Mouse (Mus musculus) B cell, adult 2 months (primary cell): ENCODE measurements around the gene Sdsl.
A peak's percentile ranks its signal among the peaks of the same experiment; 100 is the strongest.

Experiments
- DNase-seq, 2 experiments: peaks; one replicate each; pipeline ENCODE4 v3.0.0; 2022

Gene Sdsl

DNA sequence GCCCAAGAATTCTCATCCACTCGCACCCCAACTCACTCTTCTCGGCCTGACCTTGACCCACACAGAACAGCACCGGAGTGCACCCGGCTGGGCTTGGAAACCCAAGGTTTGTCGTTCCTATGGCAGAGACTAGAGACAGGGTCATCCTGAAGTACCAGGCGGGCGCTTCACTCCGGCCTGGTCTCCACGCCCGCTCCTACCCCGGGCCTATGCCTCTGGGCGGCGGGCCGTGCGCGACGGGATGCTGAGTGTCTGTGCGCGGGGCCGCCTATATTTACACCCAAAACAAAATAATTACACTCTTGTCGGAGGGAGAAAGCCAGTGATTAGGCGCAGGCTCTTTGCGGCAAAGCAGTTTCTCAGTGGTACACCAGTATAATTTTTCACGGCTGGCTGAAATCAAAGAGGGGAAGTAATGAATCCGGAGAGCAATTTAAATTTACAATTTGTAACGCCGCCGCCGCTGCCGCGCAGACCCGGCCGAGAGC is 45.1 kb downstream of the Sdsl start:
- no peak for DNase-seq

DNA sequence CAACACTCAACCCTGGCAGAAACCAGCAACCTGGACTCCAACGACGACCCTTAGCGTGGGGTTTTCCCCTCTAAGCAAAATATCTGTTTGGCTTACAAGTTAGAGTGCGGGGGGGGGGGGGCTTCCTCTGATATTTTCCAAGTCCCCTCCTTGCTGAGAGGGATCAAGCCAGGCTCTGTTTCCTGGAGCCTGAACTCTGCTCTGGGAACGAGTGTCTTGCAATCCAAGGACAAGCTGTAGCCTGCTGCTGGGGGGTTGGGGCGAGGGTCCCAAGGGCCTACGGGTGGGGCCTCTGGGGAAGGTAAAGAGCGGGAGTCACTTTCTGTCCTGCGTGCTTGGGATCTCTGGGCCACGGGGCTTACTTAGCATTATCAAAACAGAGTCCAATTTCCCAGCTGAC is 46.0 kb downstream of the Sdsl start:
- no peak for DNase-seq

DNA sequence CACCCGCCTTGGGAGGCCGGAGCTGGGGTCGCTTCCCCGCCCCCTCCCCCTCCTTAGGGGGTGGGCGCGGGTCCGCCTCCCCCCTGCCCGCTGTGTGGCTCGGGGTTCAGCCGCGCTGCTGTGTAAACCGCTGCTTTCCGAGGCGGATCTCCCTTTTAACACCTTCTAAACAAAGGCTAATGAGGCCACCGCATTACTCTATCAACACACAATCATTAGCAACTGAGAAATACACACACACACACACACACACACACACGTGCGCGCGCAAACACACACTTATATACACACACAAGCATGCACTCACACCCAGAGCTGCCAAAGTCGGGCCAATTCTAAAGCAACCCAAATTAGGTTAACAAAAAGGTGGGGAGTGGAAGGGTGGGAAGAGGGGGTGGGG is 46.9 kb downstream of the Sdsl start:
- DNase-seq = no peak

DNA sequence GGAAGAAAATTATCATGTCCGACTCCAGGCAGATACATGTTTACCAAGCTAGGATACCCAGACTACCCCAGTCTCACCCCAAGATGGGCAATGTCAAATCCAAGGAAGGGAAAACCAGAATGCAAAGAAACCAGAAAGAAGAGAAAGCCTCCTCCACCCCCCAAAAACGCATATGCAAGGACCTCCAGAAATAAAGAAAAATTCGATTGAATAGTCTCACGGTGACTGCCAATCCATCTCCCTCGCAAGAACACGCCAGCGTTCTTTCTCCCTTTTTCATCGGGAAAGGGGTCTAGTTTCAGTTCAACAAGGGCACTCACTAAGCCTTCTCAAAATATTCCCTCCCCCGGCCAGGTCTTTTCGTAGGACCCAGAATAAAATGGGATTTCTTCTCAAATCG is 48.0 kb downstream of the Sdsl start:
- DNase-seq = no peak

DNA sequence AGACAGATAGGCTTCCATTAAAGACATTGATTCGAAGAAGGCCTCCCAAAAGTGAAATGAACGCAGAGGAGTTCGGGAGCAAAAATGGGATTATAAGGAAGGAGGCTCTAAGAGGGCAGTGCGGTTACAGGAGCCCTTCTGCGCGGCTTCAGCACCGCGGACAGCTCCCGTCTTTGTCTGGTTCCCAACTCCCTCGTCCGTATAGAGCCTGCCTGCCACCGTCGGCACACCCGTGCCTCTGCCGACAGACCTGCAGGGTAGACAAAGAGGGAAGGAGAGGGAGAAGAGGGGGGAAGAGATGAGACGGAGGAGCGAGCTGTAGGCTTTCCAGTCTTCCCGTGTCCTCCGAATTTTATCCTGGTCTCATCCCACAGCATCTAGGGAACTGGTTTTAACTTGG is 48.6 kb downstream of the Sdsl start:
- peak; percentile 44 to 46 for DNase-seq

DNA sequence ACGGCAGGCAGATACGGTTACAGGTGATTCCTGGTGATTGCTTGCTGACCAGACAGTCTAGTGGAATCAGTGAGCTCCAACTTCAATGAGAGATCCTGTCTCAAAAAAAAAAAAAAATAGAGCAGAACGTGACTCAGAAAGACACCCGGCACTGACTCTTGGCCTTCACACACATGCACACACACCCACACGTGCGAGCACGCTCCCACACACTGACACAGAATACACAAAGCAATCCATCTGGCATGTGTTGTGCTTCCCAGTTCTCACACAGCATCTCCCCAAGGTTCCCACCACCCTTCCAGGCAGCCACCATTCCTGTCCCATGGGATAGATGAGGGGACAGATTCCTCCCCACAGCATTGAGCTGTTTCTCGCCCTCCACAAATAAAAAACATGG is 52.5 kb downstream of the Sdsl start:
- DNase-seq = no peak

DNA sequence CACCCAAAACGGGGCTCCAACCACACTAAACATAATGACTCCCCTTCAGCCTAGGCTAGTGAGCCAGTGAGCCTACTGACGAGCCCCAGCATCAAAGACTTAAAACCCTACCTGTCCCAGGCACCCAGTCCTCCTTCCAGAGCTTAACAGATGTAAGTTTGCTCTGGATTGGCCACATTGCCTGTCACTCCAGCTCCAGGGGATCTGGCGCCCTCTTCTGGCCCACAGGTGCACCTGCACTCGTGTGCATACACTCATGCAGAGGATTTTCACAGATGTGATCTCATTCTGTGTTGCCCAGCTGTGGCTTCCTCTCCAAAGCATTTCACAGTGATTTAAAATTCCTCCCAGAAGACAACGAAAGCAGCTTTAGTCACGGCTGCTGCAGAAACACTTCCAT is 59.2 kb downstream of the Sdsl start:
- no peak for DNase-seq

DNA sequence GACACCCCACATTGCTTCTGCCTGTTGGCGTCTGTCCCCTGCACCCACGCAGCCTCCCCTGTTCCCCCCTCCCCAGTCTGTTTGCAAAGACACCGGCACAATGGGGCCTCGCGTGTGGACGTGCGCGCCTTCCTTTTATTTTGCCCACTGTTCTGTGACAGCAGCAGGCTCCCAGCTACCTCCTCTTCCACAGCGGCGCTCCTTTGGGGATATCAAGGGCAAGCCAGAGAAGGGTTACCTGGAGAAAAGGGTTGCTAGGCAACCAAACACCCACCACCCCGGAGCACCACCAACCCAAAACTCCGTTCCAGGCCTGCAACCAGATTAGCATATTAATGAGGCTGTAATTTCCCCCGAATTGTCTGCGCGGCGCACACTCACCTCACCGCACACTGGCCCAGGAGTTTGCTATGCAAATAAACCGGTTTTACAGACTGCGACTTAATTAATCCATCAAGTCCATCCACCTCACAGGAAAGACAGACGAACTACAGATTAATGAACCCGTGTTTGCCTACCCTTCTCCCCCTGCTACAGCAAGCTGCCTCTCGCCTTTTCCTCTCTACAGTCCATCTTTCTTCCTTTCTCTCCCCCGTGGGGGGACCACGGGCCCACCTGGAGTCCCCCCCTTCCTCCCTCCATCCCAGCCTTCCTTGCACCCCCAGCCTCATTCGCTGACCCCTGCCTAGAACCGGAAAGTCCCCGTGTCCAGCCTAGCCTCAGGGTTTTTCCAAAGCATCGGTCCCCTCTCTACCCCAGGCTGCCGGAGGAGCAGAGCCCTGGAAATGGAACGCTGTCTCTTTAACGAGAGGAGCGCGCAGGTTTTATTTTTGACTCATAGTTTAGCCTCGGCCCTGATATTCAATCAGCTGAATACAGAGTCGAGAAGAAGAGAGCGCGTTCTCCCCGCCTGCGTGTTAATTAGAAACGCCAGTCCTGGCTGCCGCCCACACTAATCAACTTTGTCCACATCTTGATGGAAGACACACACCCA is 62.9 kb downstream of the Sdsl start:
- DNase-seq = no peak

DNA sequence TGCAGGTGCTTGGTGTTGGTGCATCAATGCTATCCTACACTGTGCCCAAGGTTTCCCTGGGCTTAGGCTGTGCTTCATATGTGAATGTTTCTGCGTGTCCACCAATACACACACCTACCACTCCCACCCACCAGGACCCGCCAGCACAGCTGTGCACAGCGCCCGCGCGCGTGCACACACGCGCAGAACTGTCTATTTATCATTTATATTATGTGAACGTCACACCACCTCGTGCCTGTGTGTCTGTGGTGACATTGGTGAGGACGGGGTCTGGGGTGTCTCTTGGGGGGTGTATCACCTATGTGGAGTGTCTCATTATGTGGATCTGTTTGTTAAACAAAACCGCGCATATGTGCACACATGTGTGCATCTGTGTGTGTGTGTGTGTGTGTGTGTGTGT is 63.7 kb downstream of the Sdsl start:
- DNase-seq = no peak
